Mouse (Mus musculus) heart, embryonic 10.5 days (tissue): ENCODE measurements at regions not wholly inside any gene's neighbourhood (a gene's known extent, or its start where the extent isn't known, plus 50 kb on each side); places are given as distances from the start of the nearest gene placed in this dataset.
"Not testable (repeated sequence)": the region's sequence is repeated elsewhere in the genome, so short reads cannot be mapped to it uniquely, and the experiment has no call there.

Experiments
- DNase-seq: peaks from one replicate; pipeline ENCODE4 v3.0.0-alpha.2; 2017; ENCODE audit warnings: low spot score
- H3K27ac ChIP-seq: fragments of 300-500 bp; sonication (generic); 2 replicates; pipeline ENCODE4 v1.5.1; 2016; ENCODE audit warnings: mild to moderate bottlenecking
- H3K27me3 ChIP-seq: fragments of 300-500 bp; sonication (generic); 2 replicates; pipeline ENCODE4 v1.6.1; 2016; ENCODE audit warnings: mild to moderate bottlenecking; ENCODE audit not compliant: poor library complexity, insufficient read depth, severe bottlenecking
- H3K36me3 ChIP-seq: fragments of 300-500 bp; sonication (generic); 2 replicates; pipeline ENCODE4 v1.6.1; 2016; ENCODE audit warnings: mild to moderate bottlenecking, moderate library complexity
- H3K4me1 ChIP-seq: fragments of 300-500 bp; sonication (generic); 2 replicates; pipeline ENCODE4 v1.6.1; 2016; ENCODE audit warnings: mild to moderate bottlenecking
- H3K4me3 ChIP-seq: fragments of 300-500 bp; sonication (generic); 2 replicates; pipeline ENCODE4 v1.5.1; 2016; ENCODE audit warnings: mild to moderate bottlenecking, moderate library complexity
- H3K9me3 ChIP-seq: fragments of 300-500 bp; sonication (generic); 2 replicates; pipeline ENCODE4 v1.6.1; 2016; ENCODE audit warnings: mild to moderate bottlenecking, moderate library complexity
- WGBS: fragments of 180-500 bp; shearing (Covaris S2); methylation state at CpG from one replicate; pipeline ENCODE4 v1.1.7; 2016; 5-methylcytosine and 5-hydroxymethylcytosine counted together

DNA sequence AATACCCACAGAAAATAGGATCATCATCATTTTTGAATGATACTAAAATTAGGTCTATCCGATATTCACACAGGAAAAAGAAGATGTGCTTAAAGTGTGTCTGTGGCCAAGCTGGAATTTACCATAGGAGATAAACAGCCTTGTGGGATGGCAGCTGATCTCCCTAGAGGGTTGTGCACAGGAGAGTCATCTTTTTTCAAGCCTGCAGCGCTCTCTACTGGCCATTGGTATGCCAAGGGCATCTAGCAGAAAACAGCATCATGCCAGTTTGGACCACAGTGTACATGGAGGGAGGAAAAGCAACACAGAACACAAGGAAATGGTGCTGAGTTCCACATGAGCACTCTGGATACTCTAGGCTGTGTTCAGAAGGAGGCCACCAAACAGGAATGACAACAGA is 74.1 kb upstream of the Diaph3 start:
- Histone ChIP-seq H3K4me1 (no peaks in the 10 kb centered on the region), H3K9me3 (no peaks in the 10 kb centered on the region), H3K4me3 (no peak overlapping the region), H3K27ac (no peak overlapping the region), H3K27me3 (no peaks in the 10 kb centered on the region), H3K36me3 (no peaks in the 10 kb centered on the region)
- 30% methylated on average over 2 of the region's 2 CpGs for WGBS
- peak; percentile 84 for DNase-seq

DNA sequence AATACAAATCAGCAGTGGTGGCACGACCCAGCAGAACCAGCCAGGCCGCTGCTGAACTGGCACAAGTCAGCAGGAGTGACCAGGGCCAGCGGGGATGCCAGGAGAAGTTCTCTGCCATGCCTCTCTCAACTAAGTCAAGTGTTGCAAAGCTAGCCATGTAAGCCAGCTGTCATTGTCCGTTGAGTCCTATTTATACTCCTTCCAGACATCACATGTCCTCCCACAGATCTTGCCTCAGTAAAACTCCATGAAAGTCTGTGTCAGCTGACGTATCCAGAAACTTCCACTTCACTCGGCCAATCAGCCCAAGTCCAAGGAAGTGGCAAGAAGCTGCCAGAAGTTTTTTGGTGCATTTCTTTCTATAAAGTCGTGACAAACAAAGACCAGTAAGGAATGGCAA is 76.0 kb upstream of the Diaph3 start:
- DNase-seq: no peak
- H3K27me3 ChIP-seq: no peaks in the 10 kb centered on the region
- no peaks in the 10 kb centered on the region for H3K9me3 ChIP-seq
- no peaks in the 10 kb centered on the region for H3K4me1 ChIP-seq
- no peak overlapping the region for H3K27ac ChIP-seq
- no peak overlapping the region for H3K4me3 ChIP-seq
- WGBS: 66% methylated on average over 7 of the region's 7 CpGs
- H3K36me3 ChIP-seq: no peaks in the 10 kb centered on the region

DNA sequence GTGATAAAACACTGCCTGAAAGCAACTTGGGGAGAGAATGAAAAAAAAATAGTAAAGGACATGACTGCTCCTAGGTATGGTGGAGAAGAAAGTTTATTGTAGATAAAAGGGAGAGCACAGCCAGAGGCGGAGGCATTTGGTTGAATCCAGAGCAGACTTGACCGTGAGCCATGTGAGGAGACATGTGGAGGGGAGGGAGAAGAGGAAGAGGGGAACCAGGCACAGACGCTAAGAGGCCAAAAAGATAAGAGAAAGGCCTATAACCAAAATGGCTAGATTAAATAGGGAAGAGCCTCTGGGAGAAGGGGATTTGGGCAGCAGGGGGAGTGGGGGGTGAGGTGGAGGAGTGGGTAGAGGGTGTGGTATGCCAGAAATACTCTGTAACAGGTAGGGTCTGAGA is 78.9 kb upstream of the Diaph3 start:
- no peaks in the 10 kb centered on the region for H3K36me3 ChIP-seq
- no peaks in the 10 kb centered on the region for H3K27me3 ChIP-seq
- H3K9me3 ChIP-seq: no peaks in the 10 kb centered on the region
- no peak overlapping the region for H3K27ac ChIP-seq
- 68% methylated on average over 3 of the region's 3 CpGs for whole genome bisulfite sequencing
- H3K4me1 ChIP-seq: no peaks in the 10 kb centered on the region
- H3K4me3 ChIP-seq: no peak overlapping the region
- no peak for DNase-seq

DNA sequence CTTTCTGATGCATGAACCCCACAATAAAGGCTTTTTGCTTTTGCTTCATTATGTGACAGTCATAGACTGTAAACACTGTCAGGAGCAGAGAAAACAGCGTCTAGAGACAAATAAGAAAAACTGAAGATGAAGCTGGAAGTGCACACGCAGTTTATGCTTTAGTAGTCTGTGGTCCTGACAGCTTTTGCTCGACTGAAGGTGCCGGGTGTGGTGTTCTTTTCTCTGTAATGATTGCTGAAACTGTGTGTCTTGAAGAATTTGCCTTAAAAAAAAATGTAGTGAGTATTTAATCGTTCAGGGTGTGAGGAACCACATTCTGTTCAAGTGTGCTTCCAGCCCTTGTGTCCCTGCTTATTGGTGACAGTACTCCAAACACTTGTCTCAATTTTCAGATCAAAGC is 83.8 kb upstream of the Diaph3 start:
- 75% methylated on average over 5 of the region's 5 CpGs for WGBS

DNA sequence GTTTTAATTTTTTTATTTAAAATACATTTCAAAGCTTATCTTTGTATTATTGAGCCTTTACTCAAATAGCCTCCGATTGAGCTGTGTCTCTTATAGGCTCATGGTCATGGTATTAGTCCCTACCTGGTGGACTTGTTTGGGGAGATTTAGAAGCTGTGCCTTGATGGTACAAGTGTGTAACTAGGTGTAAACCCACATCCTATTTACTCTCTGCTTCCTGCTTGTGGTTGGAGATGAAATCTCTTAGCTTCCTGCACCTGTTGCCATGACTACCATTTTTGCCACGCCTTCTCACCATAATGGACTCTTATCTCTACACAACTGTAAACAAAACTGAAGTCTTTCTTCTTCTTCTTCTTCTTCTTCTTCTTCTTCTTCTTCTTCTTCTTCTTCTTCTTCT is 108.2 kb upstream of the Diaph3 start:
- 86% methylated on average over 2 of the region's 2 CpGs for WGBS
- Histone ChIP-seq H3K9me3 (no peaks in the 10 kb centered on the region), H3K4me1 (no peaks in the 10 kb centered on the region), H3K4me3 (no peak overlapping the region), H3K27me3 (no peaks in the 10 kb centered on the region), H3K27ac (no peak overlapping the region), H3K36me3 (no peaks in the 10 kb centered on the region)
- no peak for DNase-seq

More for the DNA sequence above, 83.8 kb upstream of the Diaph3 start:
- Histone ChIP-seq H3K27me3 (no peaks in the 10 kb centered on the region), H3K27ac (no peak overlapping the region), H3K4me1 (no peaks in the 10 kb centered on the region), H3K4me3 (no peak overlapping the region), H3K36me3 (no peaks in the 10 kb centered on the region), H3K9me3 (no peaks in the 10 kb centered on the region)
- no peak for DNase-seq

DNA sequence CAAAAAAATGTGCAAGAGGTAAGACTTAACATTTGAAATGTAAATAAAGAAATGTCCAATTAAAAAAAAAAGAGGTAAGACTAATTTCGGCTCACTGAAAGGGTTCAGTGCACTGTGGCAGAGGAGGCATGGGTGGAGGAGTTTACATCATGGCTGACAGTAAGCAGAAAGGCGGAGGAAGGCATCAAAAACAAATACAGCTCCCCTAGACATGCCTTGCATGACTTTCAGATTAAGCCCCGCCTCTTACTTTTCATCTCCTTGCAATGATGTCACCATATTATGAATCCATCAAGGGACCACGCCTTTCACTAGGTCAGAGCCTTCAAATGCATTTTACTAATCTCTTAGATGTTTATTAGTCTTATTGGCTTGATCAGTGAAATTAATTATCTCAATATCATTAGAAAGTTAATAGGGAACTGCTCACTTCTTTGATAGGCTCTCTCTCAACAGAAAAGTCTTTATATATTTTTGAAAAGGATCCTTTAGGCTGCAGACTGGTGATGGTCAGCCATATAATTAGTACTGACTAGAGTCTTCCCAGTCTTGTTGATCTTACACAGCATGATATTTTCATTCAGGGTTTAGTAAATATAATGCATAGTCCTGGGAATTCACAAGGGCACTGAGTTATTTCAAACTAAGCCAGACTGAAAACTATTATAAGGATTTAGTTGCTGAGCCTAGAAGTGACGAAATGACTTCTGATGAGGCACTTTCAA is 114.6 kb upstream of the Diaph3 start:
- 79% methylated on average over 5 of the region's 5 CpGs for WGBS
- H3K27me3 ChIP-seq: no peaks in the 10 kb centered on the region
- no peak overlapping the region for H3K27ac ChIP-seq
- no peaks in the 10 kb centered on the region for H3K36me3 ChIP-seq
- H3K4me3 ChIP-seq: no peak overlapping the region
- H3K9me3 ChIP-seq: no peaks in the 10 kb centered on the region
- DNase-seq: no peak
- H3K4me1 ChIP-seq: no peaks in the 10 kb centered on the region

DNA sequence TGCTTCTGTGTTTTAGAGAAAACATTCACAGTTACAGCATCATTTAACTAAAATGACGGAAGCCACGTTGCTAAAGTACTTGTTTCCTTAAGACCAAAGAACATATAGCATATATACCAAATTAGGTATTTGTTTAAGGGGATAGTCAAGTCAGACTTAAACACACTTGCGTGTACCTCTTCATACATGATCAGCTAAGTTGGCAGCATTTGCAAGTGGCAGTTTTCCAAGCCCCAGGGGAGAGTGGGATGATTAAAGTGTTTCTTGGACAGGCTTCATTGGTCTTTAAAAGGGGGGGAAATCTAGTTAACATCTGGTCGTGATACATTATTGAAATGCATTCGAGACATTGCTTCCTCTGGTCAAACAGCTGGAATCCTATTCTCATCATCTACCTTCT is 120.7 kb upstream of the Diaph3 start:
- WGBS: 81% methylated on average over 5 of the region's 5 CpGs
- H3K27ac ChIP-seq: no peak overlapping the region
- no peak for DNase-seq
- no peaks in the 10 kb centered on the region for H3K9me3 ChIP-seq
- no peak overlapping the region for H3K4me3 ChIP-seq
- H3K27me3 ChIP-seq: no peaks in the 10 kb centered on the region
- no peaks in the 10 kb centered on the region for H3K4me1 ChIP-seq
- no peaks in the 10 kb centered on the region for H3K36me3 ChIP-seq

DNA sequence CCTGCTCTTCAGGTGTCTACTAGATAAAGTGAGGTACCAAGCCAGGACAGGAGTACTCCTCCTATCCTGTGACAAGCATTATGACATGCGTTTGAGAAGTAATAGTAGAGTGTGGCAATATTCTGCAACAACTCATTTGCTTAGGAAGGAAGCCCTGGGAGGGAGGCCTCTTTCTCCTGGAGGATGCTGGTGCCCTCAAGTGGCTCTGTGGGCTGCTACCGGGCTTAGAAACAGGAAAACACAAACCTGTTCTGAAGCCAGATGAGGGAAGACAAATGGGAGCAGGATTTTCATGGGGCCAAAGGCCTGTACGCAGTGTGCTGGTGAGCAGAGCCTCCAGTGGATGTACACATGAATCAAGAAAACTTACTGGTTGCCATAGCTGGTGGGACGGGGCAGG is 123.8 kb upstream of the Diaph3 start:
- DNase-seq: no peak
- H3K27ac ChIP-seq: no peak overlapping the region
- no peak overlapping the region for H3K4me3 ChIP-seq
- WGBS: 85% methylated on average over 4 of the region's 4 CpGs
- H3K36me3 ChIP-seq: no peaks in the 10 kb centered on the region
- H3K4me1 ChIP-seq: no peaks in the 10 kb centered on the region
- H3K9me3 ChIP-seq: no peaks in the 10 kb centered on the region
- H3K27me3 ChIP-seq: no peaks in the 10 kb centered on the region

DNA sequence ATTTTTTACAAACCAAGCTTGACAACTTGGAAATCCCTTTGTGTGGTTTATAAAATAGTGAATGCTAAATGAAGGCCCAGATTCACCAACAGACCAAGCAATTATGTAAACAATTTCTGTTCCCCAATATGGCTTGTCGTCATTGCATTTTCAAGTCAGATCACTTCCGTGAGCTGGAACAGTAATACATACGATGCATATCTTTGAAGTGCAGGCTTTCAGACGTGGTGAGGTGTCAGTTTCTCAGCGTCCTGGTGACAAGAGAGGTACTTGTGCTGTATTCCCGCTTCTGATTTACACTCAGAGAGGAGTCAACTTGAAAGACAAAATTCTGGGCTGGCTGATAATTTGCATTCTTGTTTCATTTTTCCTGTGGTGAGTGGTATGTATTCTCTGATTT is 125.3 kb upstream of the Diaph3 start:
- no peaks in the 10 kb centered on the region for H3K27me3 ChIP-seq
- no peak for DNase-seq
- H3K4me3 ChIP-seq: no peak overlapping the region
- no peaks in the 10 kb centered on the region for H3K4me1 ChIP-seq
- no peak overlapping the region for H3K27ac ChIP-seq
- H3K36me3 ChIP-seq: no peaks in the 10 kb centered on the region
- H3K9me3 ChIP-seq: no peaks in the 10 kb centered on the region
- WGBS: 46% methylated on average over 6 of the region's 6 CpGs

DNA sequence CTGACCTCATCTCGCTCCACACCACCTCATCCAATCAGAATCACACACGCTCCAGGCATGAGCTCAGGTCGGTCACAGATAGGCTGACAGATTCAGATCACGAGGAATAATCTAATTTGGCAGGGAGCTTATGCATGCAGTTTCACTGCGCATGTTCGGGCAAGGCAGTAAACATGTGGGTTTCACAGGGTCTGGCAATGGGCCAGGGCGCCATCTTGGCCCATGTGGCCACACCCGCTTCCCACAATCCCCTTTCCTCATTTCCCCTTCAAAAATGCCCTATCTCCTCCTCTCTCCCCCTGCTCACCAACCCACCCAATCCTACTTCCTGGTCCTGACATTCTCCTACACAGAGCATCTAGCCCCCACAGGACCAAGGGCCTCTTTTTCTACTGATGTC is 127.2 kb upstream of the Tdrd3 start:
- not testable (repeated sequence) for H3K9me3 ChIP-seq, H3K27me3 ChIP-seq, DNase-seq, H3K27ac ChIP-seq, H3K4me1 ChIP-seq, H3K4me3 ChIP-seq, H3K36me3 ChIP-seq
- WGBS: 90% methylated on average over 8 of the region's 8 CpGs

DNA sequence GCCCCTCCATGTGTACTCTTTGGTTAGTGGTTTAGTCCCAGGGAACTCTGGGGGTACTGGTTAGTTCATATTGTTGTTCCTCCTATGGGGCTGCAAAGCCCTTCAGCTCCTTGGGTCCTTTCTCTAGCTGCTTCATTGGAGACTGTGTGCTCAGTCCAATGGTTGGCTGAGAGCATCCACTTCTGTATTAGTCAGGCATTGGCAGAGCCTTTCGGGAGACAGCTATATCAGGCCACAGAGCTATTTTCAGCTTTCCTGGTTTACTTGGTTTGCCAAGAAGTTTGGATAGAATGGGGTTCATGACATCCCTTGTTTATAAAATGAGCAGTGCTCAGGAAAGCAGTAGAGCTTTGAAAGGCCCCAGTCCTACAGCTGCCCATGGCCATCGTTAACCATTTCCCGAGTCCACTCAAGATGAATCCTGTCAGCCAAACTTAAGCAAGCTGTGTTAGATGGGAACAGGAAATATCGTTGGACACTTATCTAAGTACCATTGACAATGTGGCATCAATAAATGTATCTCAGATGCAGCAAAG is 126.7 kb upstream of the Tdrd3 start:
- 83% methylated on average over 4 of the region's 4 CpGs for WGBS
- no peak overlapping the region for H3K4me3 ChIP-seq
- no peaks in the 10 kb centered on the region for H3K9me3 ChIP-seq
- no peaks in the 10 kb centered on the region for H3K4me1 ChIP-seq
- no peaks in the 10 kb centered on the region for H3K27me3 ChIP-seq
- no peak for DNase-seq
- no peak overlapping the region for H3K27ac ChIP-seq
- H3K36me3 ChIP-seq: no peaks in the 10 kb centered on the region

DNA sequence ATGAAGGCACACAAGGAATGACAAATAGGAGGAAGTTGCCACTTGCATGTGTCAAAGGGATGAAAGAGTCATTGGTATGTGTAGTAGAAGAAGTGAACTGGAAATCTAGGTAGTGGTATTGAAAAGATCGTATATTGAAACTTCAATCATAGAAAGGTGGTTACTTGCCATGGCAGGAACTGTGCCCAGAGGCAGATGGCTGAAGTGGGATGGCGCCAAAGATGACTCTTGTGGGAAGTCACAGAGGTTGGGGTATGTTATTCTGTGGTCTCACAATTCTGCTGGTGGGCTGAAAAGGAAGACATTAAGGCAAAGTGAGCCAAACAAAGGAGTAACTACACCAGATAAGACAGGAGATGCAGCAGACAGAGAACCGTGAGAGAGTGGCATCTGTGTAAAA is 121.2 kb upstream of the Tdrd3 start:
- no peak for DNase-seq
- Histone ChIP-seq H3K9me3 (no peaks in the 10 kb centered on the region), H3K4me1 (peaks cover 6% of the 10 kb centered on the region; the same call in 1 of the 2 replicates), H3K4me3 (no peak overlapping the region), H3K27ac (no peak overlapping the region), H3K36me3 (no peaks in the 10 kb centered on the region), H3K27me3 (no peaks in the 10 kb centered on the region)
- 82% methylated on average over 3 of the region's 3 CpGs for WGBS

DNA sequence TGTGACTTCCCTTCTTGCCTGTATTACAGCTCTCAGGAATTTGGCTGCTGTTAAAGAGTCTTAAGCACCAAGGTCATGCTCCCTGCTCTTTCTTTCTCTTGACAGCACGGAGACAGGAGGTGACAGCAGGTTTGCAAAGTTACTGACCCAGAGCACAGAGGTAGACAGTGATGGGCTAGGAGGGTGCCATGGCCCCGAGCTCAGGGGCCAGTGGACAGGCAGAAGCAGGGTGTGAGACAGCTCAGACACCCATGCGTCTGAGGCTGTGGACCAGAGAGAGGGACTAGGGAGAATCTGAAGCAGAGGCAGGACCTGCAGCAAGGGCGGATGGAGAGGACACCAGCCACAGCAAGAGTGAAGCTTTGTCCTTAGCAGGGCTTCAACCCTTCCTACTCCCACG is 119.3 kb upstream of the Tdrd3 start:
- WGBS: 46% methylated on average over 5 of the region's 5 CpGs
- Histone ChIP-seq H3K4me3 (no peak overlapping the region), H3K36me3 (no peaks in the 10 kb centered on the region), H3K9me3 (no peaks in the 10 kb centered on the region), H3K27me3 (no peaks in the 10 kb centered on the region), H3K27ac (no peak overlapping the region), H3K4me1 (peaks cover 6% of the 10 kb centered on the region; the same call in 1 of the 2 replicates)
- DNase-seq: no peak

DNA sequence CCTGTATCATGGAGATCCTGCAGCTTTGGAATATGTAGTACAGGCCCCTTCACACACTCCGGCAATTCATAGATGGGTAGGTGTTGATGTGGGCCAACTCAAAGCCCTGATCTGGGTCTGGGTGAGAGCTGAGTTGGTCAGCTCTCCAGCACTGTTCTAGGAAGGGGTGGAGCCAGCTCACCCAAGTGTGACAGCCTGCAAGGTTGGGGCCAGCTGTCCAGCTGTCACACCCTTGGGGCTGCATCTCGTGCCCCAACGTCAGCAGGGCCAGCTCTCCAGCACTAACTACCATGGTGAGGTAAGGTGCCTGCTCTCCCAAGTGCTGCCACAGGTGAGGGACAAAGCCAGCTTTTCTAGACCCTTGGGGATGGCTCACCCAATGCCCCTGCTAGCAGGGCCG is 115.6 kb upstream of the Tdrd3 start:
- H3K4me1 ChIP-seq: peaks cover 6% of the 10 kb centered on the region; the same call in 1 of the 2 replicates
- DNase-seq: no peak
- H3K36me3 ChIP-seq: no peaks in the 10 kb centered on the region
- 64% methylated on average over 4 of the region's 4 CpGs for WGBS
- no peak overlapping the region for H3K27ac ChIP-seq
- no peak overlapping the region for H3K4me3 ChIP-seq
- H3K27me3 ChIP-seq: no peaks in the 10 kb centered on the region
- no peaks in the 10 kb centered on the region for H3K9me3 ChIP-seq
